In genomic region chr17:56009088-56009961, GRCm38 (mm10) we compare ENCODE assay signal across 8 mouse cellular contexts. TPM values are rescaled to one million over a fixed set of nuclear protein-coding genes. Genes with fewer than 3 reads are reported as not detected.
DNase-seq lines count a peak whose midpoint lies in the region; ATAC-seq and TF ChIP-seq lines count a peak whose summit lies in the region.

No protein-coding gene starts in this region.

- H3K27me3 ChIP-seq in G1E (ENCODE audit: insufficient read depth, low read length), result peaks cover 5% of the 10 kb centered on the region; the same call in 1 of the 2 replicates
- no peaks in the 10 kb centered on the region for H3K27me3 ChIP-seq in forebrain, embryonic 16.5 days (replicated peaks; ENCODE audit: control insufficient read depth, insufficient read depth, low read length)
- no peaks in the 10 kb centered on the region for H3K27me3 ChIP-seq in lung, embryonic 15.5 days

- H3K27ac ChIP-seq in forebrain, embryonic 16.5 days (ENCODE audit: low read length), result peak overlapping the region; percentile 95
- peak overlapping the region; percentile 91 for H3K27ac ChIP-seq in lung, embryonic 15.5 days

- ATAC-seq in G1E (ENCODE audit: extremely low read depth, insufficient number of reproducible peaks, low FRiP score, poor library complexity, severe bottlenecking), result peak; percentile 89
- ATAC-seq in forebrain, embryonic 16.5 days, result peak; percentile 92
- peak; percentile 90 for ATAC-seq in lung, embryonic 15.5 days (ENCODE audit: borderline replicate concordance, extremely low read depth, low FRiP score, low TSS enrichment)

- under 1% methylated on average over 62 of the region's 62 CpGs for WGBS in forebrain, embryonic 16.5 days
- WGBS in lung, embryonic 15.5 days, result under 1% methylated on average over 62 of the region's 62 CpGs

- peaks cover 32% of the 10 kb centered on the region for H3K36me3 ChIP-seq in G1E (replicated peaks)
- peaks cover 3% of the 10 kb centered on the region for H3K36me3 ChIP-seq in forebrain, embryonic 16.5 days (ENCODE audit: control insufficient read depth, insufficient read depth)
- peaks cover 23% of the 10 kb centered on the region; the same call in 1 of the 2 replicates for H3K36me3 ChIP-seq in lung, embryonic 15.5 days

- peak overlapping the region; percentile 93 for H3K9ac ChIP-seq in forebrain, embryonic 16.5 days (replicated peaks; ENCODE audit: low read depth, low read length)
- peak overlapping the region; percentile 83 for H3K9ac ChIP-seq in lung, embryonic 15.5 days

- H3K4me1 ChIP-seq in G1E (ENCODE audit: insufficient read depth, low read depth, low read length), result peaks cover 45% of the 10 kb centered on the region
- peaks cover 32% of the 10 kb centered on the region for H3K4me1 ChIP-seq in forebrain, embryonic 16.5 days (replicated peaks; ENCODE audit: control insufficient read depth, insufficient read depth, low read length)
- H3K4me1 ChIP-seq in lung, embryonic 15.5 days, result peaks cover 23% of the 10 kb centered on the region

- no peaks in the 10 kb centered on the region for H3K9me3 ChIP-seq in G1E (replicated peaks)
- no peaks in the 10 kb centered on the region for H3K9me3 ChIP-seq in forebrain, embryonic 16.5 days (ENCODE audit: control insufficient read depth, low read length)
- no peaks in the 10 kb centered on the region for H3K9me3 ChIP-seq in lung, embryonic 15.5 days

- DNase-seq in G1E (ENCODE audit: low spot score), result peak; percentile 96
- peak; percentile 93 to 97 for DNase-seq in cerebellum, adult 18-20 months
- DNase-seq in heart, postnatal 4 days, result peak; percentile 91
- peak; percentile 88 for DNase-seq in layer of hippocampus, adult 8-10 months (ENCODE audit: low spot score in 2 of 2)
- peak; percentile 92 for DNase-seq in ovary, adult 18-20 months (ENCODE audit: low spot score)
- peak; percentile 93 for DNase-seq in thymus, postnatal 0 days (ENCODE audit: low spot score)

- H3K4me3 ChIP-seq in G1E (ENCODE audit: low read depth, low read length), result peak overlapping the region; percentile 92
- peak overlapping the region; percentile 86 for H3K4me3 ChIP-seq in forebrain, embryonic 16.5 days (replicated peaks; ENCODE audit: low read length)
- H3K4me3 ChIP-seq in lung, embryonic 15.5 days, result peak overlapping the region; percentile 96

- H3K4me2 ChIP-seq in forebrain, embryonic 16.5 days (ENCODE audit: low read length), result peak overlapping the region; percentile 95
- peak overlapping the region; percentile 98 for H3K4me2 ChIP-seq in lung, embryonic 15.5 days

- TF ChIP-seq CTCF in G1E (IDR thresholded peaks at IDR 0.05; ENCODE audit: low read depth, low read length), result no peak

RNA-seq across cellular contexts. Expression of gene Mpnd, which starts 3.8 kb away (rescaled TPM):
- total RNA-seq in G1E (2014; fragmentation: Nextera tagmentation), result 11.2 and 25.4 TPM in 2 replicates
- total RNA-seq in G1E (2017), result 39.1 and 43.9 TPM in 2 replicates
- 46.2 and 48.5 TPM in 2 replicates for polyA plus RNA-seq in G1E (2012)
- polyA plus RNA-seq in forebrain, embryonic 16.5 days (2015; fragmentation: Nextera tagmentation; extraction: Ambion mirVana), result 152 and 157 TPM in 2 replicates
- total RNA-seq in heart, postnatal 4 days (2021), result 10 to 100 TPM; 42.7 to 44.7 TPM
- 100 to 1,000 TPM; 102 to 115 (median 106) TPM for total RNA-seq in layer of hippocampus, adult 8-10 months (2022)
- 103 and 116 TPM in 2 replicates for polyA plus RNA-seq in lung, embryonic 15.5 days (2015; fragmentation: Nextera tagmentation; extraction: Ambion mirVana)
- polyA plus RNA-seq in thymus, postnatal 0 days (2015; fragmentation: Nextera tagmentation; extraction: Ambion mirVana), result 65.7 and 65.9 TPM in 2 replicates

RNA-seq across cellular contexts. Expression of gene Stap2, which starts 3.9 kb away (rescaled TPM):
- total RNA-seq in G1E (2014; fragmentation: Nextera tagmentation) (not detected in 2 replicates), G1E (2017) (0.27 and 0.29 TPM in 2 replicates)
- not detected in 2 replicates for polyA plus RNA-seq in G1E (2012)
- 5.5 and 6.6 TPM in 2 replicates for polyA plus RNA-seq in forebrain, embryonic 16.5 days (2015; fragmentation: Nextera tagmentation; extraction: Ambion mirVana)
- 10 to 100 TPM; 13.3 to 15.2 TPM for total RNA-seq in heart, postnatal 4 days (2021)
- total RNA-seq in layer of hippocampus, adult 8-10 months (2022), result 1 to 10 TPM; 1.8 to 2.8 (median 2.2) TPM
- 17.4 and 18.3 TPM in 2 replicates for polyA plus RNA-seq in lung, embryonic 15.5 days (2015; fragmentation: Nextera tagmentation; extraction: Ambion mirVana)
- 17.6 and 18.0 TPM in 2 replicates for polyA plus RNA-seq in thymus, postnatal 0 days (2015; fragmentation: Nextera tagmentation; extraction: Ambion mirVana)

RNA-seq across cellular contexts. Expression of gene Fsd1, which starts 23.0 kb away (rescaled TPM):
- total RNA-seq in G1E (2014; fragmentation: Nextera tagmentation) (not detected in 2 replicates), G1E (2017) (0.27 TPM in 1 of 2 replicates, not detected in the other)
- not detected in 2 replicates for polyA plus RNA-seq in G1E (2012)
- 144 and 179 TPM in 2 replicates for polyA plus RNA-seq in forebrain, embryonic 16.5 days (2015; fragmentation: Nextera tagmentation; extraction: Ambion mirVana)
- 1 to 10 TPM in 1 of 2 experiments, under 1 TPM in 1; 0.34 to 1.5 TPM for total RNA-seq in heart, postnatal 4 days (2021)
- 10 to 100 TPM; 68.1 to 83.4 (median 76.2) TPM for total RNA-seq in layer of hippocampus, adult 8-10 months (2022)
- 7.7 and 8.1 TPM in 2 replicates for polyA plus RNA-seq in lung, embryonic 15.5 days (2015; fragmentation: Nextera tagmentation; extraction: Ambion mirVana)
- 1.9 and 2.7 TPM in 2 replicates for polyA plus RNA-seq in thymus, postnatal 0 days (2015; fragmentation: Nextera tagmentation; extraction: Ambion mirVana)

RNA-seq across cellular contexts. Expression of gene Sh3gl1, which starts 27.1 kb away (rescaled TPM):
- 21.6 and 24.3 TPM in 2 replicates for total RNA-seq in G1E (2014; fragmentation: Nextera tagmentation)
- total RNA-seq in G1E (2017), result 28.5 and 30.1 TPM in 2 replicates
- polyA plus RNA-seq in G1E (2012), result 64.2 and 74.6 TPM in 2 replicates
- polyA plus RNA-seq in forebrain, embryonic 16.5 days (2015; fragmentation: Nextera tagmentation; extraction: Ambion mirVana), result 125 and 126 TPM in 2 replicates
- 10 to 100 TPM; 37.8 to 38.5 TPM for total RNA-seq in heart, postnatal 4 days (2021)
- total RNA-seq in layer of hippocampus, adult 8-10 months (2022), result 10 to 100 TPM; 44.1 to 55.6 (median 52.1) TPM
- polyA plus RNA-seq in lung, embryonic 15.5 days (2015; fragmentation: Nextera tagmentation; extraction: Ambion mirVana), result 169 and 174 TPM in 2 replicates
- polyA plus RNA-seq in thymus, postnatal 0 days (2015; fragmentation: Nextera tagmentation; extraction: Ambion mirVana), result 117 and 129 TPM in 2 replicates

RNA-seq across cellular contexts. Expression of gene Chaf1a, which starts 30.9 kb away (rescaled TPM):
- total RNA-seq in G1E (2014; fragmentation: Nextera tagmentation) (31.2 and 32.9 TPM in 2 replicates), G1E (2017) (29.0 and 31.3 TPM in 2 replicates)
- polyA plus RNA-seq in G1E (2012), result 84.1 and 143 TPM in 2 replicates
- 10.6 and 12.6 TPM in 2 replicates for polyA plus RNA-seq in forebrain, embryonic 16.5 days (2015; fragmentation: Nextera tagmentation; extraction: Ambion mirVana)
- total RNA-seq in heart, postnatal 4 days (2021), result 10 to 100 TPM; 13.3 to 14.8 TPM
- 1 to 10 TPM; 2.5 to 3.5 (median 2.7) TPM for total RNA-seq in layer of hippocampus, adult 8-10 months (2022)
- polyA plus RNA-seq in lung, embryonic 15.5 days (2015; fragmentation: Nextera tagmentation; extraction: Ambion mirVana), result 31.4 and 32.4 TPM in 2 replicates
- polyA plus RNA-seq in thymus, postnatal 0 days (2015; fragmentation: Nextera tagmentation; extraction: Ambion mirVana), result 18.0 and 18.5 TPM in 2 replicates

Comparison
In these comparisons a context has a peak if more than half of its experiments do, and no peak if none do; other contexts are left out.
1. Peak in every context shown above with its lines: DNase-seq, ATAC-seq, H3K4me3 ChIP-seq and H3K27ac ChIP-seq.
2. RNA of gene Fsd1, which starts 23.0 kb away (polyA plus RNA-seq): 144 to 179 TPM in forebrain, embryonic 16.5 days; 7.7 to 8.1 TPM in lung, embryonic 15.5 days, 1.9 to 2.7 TPM in thymus, postnatal 0 days and not detected in G1E; every median in the first group is over 10 times any median in the second.